Mouse (Mus musculus): ENCODE results near the gene Nckap5l. TPM values are rescaled to one million over a fixed set of nuclear protein-coding genes. Genes with fewer than 3 reads are reported as not detected.

Nckap5l gene
- polyA plus RNA-seq (2012; rRNA removed) = 3.3 and 5.0 TPM in 2 replicates

DNA sequence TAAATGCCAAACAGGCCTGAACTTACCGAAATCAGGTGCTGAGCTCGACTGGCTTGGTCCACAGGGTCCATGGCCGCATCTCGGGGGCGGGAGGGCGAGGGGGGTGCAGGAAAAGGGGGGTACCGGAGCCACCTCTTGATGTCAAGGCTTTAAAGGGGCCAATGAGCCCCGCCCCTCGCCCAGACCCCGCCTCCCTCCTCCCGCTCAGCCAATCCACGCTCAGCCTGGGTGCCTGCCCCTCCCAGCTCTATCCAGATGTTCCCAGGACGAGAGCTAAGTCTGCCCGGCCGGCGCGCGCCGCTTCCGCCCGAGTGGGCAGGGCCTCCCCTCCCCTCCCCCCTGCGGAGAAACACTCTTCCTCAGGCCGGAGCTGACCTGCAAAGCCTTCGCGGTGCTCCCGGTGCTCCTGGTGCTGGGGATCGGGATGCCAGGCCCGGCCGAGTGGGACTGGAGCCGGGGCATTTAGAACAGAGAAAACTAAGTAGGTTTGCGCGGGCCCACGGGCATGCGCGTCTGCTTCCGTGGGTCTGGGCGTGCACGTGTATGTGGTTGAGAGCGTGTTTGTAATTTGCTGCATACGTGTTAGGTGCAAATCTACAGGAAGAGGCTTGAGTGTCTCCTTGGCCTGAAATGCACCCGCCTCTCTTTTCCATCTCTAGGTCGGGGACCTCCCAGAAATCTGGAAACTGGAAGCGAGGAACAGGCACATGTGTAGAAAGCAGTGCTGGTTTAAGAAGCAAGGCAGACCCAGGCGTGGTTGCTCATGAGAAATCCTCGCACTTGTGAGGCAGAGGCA, at the start of gene Nckap5l:
TSS of gene Nckap5l (minus strand) at position 143 of the 796 bp plus-strand sequence.
- DNase-seq (ENCODE audit: low spot score) = peak; percentile 70

DNA sequence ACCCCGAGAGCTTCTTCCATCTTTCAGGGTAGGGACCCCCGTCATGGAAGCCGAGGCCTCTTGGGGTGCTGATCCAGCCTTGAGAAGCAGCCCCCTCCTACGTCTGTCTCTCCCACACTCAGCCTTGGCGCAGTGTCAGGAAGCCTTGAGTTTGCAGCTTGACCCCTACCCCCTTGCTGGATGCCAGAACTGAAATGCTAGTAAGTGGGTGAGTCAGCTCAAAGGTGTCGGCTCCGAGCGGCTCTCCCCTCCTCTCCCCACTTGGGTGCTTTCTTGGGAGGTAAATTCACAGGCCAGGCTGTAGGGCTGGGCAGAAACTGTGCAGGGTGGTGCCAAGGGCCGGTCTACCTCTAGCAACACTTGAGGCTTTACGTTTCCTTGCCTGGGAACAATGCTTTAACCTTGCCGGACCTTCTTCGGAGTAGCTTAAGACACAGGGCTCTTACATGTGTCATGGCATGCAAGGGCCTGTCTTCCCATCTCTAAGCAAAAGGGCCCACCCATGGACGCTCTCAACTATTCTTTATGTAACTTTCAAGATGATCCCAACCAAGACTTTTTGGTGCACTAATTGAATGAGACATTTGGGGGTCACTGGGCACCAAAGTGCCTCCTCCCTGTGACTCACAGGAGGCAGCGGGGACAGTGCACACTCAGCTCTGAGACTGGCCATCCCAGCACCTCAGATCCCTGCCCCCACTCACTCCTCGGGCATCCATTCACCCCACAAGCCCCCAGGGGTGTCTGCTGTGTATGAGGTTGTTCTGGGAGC, 48.0 kb upstream of the Nckap5l start:
- no peak for DNase-seq (ENCODE audit: low spot score)

DNA sequence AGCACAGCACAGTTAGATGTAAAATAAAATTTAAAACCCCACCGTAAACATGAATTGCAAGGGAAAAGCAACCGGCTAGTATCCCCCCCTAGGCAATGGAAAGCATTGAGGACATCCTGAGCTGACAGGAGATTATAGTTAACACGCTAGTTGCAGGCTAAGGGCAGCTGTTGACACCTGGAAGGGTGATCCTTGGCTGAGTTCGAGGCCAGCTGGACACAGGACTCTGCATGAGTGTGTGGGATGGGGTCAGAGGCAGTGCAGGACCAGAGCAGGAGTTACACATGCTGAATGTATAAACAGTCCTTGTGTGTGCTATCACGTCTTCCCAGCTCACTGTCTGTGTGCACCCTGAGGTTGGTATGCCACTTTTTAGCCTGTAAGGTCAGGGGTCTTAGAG, 45.7 kb upstream of the Nckap5l start:
- no peak for DNase-seq (ENCODE audit: low spot score)

- no peak for DNase-seq (ENCODE audit: low spot score)
Measured at GRCm38 (mm10) chr15:99502311-99502831, 44.8 kb upstream of the Nckap5l start.

- no peak for DNase-seq (ENCODE audit: low spot score)
Measured at GRCm38 (mm10) chr15:99501292-99502260, 44.0 kb upstream of the Nckap5l start.

GRCm38 (mm10) chr15:99500320-99500719, 42.8 kb upstream of the Nckap5l start:
- no peak for DNase-seq (ENCODE audit: low spot score)

DNA sequence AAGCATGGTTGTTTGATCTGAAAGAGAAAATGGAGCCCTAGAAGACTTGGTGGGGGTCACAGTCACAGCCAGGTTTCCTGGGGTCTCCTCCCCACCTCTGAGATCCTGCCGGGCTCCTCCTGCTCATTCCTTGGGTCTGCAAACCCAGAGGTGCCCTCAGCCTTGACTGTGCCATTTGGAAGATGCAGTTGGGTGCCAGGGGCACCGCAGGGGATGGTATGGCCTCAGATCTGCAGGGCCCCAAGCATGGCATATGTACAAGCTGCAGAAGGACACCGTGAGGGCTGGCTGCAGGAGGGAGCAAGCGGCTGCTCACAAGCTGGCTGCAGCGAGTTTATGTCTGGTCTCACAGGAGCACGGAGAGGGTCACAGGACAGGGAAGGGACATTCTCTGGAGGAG, 42.2 kb upstream of the Nckap5l start:
- DNase-seq (ENCODE audit: low spot score) = no peak

- DNase-seq (ENCODE audit: low spot score) = no peak
Measured at GRCm38 (mm10) chr15:99498781-99499180, 41.2 kb upstream of the Nckap5l start.

GRCm38 (mm10) chr15:99498356-99498755, 40.8 kb upstream of the Nckap5l start:
- DNase-seq (ENCODE audit: low spot score) = no peak

- no peak for DNase-seq (ENCODE audit: low spot score)
Measured at GRCm38 (mm10) chr15:99497527-99498242, 40.1 kb upstream of the Nckap5l start.

DNA sequence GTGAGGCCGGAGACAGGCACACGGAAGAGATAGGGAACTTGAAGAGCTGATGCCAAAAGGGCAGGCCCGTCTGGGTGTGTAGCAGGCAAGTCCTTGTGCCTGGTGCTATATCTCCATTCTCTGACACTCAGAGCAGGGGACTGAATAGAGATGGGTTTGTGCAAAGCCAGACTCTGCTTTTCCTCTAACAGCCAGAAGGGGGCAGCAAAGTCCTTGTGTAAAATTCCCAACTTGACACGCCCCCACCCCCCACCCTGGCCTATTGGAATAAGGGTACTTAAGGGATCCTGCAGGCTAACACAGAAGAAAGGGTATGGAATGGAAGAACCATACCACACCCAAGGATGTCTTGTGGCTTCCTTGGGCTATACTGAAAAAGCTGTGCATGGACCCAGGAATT, 39.5 kb upstream of the Nckap5l start:
- DNase-seq (ENCODE audit: low spot score) = no peak

DNA sequence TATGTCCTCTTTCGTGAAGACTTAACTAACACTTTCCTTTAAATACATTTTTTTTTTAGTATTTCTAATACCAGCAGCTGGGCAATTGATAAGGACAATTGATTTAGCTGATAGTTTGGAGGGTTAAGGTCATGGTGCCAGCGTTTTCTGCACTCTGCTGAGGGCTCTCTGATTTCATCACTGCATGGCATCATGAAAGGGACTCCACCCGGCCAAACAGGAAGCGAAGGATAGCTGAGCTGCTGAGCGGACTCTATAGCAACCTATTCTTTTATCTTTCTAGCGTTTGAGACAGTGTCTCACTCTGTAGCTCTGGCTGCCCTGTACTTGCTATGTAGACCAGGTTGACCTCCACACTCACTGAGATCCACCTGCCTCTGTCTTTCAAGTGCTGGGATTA, 27.2 kb upstream of the Nckap5l start:
- no peak for DNase-seq (ENCODE audit: low spot score)

- no peak for DNase-seq (ENCODE audit: low spot score)
Measured at GRCm38 (mm10) chr15:99475814-99476213, 18.3 kb upstream of the Nckap5l start.

- DNase-seq (ENCODE audit: low spot score) = peak; percentile 75
Measured at GRCm38 (mm10) chr15:99474576-99474926, 17.0 kb upstream of the Nckap5l start, which contains the start of gene Bcdin3d. Gene Bcdin3d (minus strand): TSS chr15:99474730.

DNA sequence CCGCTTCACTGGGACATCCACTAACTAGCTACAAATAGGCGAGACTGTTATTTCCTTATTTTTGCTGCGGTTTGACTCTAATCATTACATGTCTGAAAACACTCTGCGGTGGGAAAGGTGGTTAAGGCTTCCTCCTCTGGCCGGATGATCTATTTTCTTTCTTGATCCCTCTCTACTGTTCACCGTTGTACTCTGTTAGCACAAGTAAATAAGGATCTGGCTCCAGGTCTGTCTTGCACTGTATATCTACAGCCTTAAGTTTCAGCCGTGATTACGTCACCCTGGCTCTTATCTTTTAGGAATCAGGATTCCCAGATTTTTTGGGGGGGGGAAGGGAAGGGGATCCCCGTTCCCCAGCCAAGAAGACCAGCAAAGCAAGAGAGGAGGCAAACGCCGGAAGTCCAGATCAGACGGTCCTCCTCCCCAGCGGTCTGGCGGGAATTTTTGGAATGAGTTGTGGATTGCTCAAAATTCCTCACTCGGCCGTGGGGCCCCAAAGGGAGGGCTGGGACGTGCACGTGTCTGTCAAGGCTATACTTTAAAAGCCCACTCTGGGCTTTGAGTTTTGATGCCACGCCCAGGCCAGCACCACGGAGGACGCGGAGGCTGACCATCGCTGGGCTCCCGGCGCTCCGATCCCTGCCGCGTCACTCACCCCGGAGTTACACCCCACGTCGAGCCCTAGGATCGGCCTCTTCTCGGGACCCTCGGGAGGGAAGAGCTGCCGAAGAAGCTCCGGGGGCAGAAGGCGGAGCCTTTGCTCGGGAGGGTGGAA, 16.4 kb upstream of the Nckap5l start:
- peak; percentile 40 for DNase-seq (ENCODE audit: low spot score)

- DNase-seq (ENCODE audit: low spot score) = no peak
Measured at GRCm38 (mm10) chr15:99472972-99473371, 15.4 kb upstream of the Nckap5l start.

- no peak for DNase-seq (ENCODE audit: low spot score)
Measured at GRCm38 (mm10) chr15:99471677-99472063, 14.1 kb upstream of the Nckap5l start.

DNA sequence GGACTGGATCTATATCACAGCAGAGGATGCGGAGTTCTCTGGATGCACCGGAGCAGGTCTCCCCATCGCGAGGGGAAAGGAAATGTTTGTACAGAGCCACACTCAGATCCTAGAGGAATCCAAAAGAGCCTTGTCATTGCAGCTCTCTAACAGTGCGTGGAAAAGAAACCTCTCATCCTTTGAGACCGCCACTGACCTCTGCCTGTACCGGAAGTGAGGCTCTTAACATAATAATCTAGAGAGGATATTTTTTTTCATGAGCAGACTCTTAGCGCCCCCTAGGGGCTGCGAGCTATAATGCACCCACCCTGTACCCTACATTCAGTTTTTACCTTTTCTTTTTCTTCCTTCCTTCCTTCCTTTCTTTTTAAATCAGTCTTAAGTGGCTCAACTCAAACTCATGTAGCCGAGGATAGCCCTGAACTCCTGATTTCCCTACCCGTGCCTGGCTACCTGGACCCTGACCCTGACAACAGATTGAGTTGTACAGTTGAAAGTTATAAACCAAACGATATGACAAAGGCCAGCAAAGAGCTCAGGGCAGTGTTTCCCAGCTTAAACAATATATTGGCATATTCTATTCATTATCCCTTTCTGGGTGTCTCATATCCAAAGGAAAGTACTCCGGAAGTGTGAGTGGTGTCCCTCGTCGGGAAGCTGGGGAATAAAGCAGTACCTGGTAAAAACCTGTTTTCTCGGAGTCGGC, 13.6 kb upstream of the Nckap5l start:
- no peak for DNase-seq (ENCODE audit: low spot score)

DNA sequence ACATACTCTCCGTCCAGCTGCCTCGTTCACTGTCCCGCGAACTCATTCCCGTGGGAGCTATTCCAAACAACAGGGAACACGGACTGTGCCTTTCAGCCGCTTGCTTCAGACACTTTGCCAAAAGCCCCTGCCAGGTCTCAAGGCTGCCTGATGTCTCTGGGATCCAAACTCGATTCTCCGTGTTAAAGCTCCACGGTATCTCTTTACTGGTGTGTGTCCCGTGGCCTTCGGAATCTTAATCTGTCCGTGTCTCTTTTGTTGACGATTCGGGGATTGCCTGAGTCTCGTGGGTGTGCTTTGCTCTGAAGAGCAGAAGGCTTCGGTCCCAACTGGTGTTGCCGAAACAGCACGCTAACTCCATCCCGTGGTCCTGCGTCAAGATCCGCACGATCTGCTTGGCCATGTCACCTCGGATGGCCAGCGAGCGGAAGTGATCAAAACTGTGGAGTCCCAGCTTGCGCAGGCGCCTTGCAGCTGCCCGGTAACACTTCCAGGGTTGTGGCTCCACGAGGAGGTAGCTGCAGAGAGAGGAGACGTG, 12.7 kb upstream of the Nckap5l start:
- DNase-seq (ENCODE audit: low spot score) = no peak
